Comparison of ENCODE assay signal across 19 mouse cellular contexts in the genomic region with DNA sequence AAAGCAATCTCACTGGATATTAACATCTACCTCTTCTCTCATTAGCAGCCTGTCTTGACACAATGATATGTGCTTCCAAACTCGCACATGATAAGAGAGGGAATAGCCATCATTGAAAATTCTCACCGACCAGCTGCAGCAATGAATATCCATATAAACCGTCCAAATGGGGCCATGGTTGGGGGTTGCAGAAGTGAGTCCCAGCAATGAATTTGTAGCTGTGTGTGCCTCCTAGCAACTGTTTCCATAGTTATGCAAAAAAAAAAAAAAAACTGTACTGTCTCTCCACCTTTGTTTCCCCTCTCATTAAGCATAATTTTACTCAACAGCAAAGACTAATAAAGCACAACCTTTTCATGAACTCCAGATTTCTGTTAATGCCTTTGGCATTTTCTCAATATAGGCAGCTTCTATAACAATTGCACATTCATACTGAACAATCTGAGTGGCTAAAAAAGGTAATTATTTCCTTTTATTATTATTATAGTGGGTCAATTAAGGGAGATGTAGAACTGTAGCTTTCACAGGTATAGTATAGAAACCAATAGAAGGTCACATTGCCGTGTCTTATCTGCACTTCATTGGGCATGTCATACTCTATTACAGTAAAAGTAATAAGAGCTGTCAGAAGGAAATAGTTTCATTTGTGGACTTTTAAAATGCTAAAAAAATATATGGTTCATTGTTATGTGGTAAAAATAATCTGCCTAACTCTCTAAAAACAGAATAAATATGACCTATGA.
DNase-seq lines count a peak whose midpoint lies in the region; ATAC-seq and TF ChIP-seq lines count a peak whose summit lies in the region.
"Had no signal": no experiment of that assay in that cellular context is flagged by ENCODE, and none has a peak within 500 bp of the region (broad histone marks: within the 10 kb centered on the region; RNA-seq: fewer than 3 reads in every experiment).

No protein-coding gene starts in this region.

- ATAC-seq in midbrain, embryonic 13.5 days: 0 out of 2 replicates have a peak, but pooled peaks have one; percentile 34
- ATAC-seq in midbrain, embryonic 11.5 days (ENCODE audit: low FRiP score): no peak
- peak; percentile 75 for ATAC-seq in forebrain, embryonic 12.5 days (ENCODE audit: low FRiP score)
- peak; percentile 81 for ATAC-seq in forebrain, embryonic 15.5 days (replicated peaks)
- ATAC-seq in midbrain, postnatal 0 days (ENCODE audit: low FRiP score): no peak

- 66% methylated on average over 4 of the region's 4 CpGs for WGBS in midbrain, embryonic 13.5 days
- WGBS in midbrain, embryonic 11.5 days: 77% methylated on average over 4 of the region's 4 CpGs
- WGBS in forebrain, embryonic 12.5 days: 55% methylated on average over 4 of the region's 4 CpGs
- 31% methylated on average over 4 of the region's 4 CpGs for WGBS in forebrain, embryonic 15.5 days
- 52% methylated on average over 4 of the region's 4 CpGs for WGBS in midbrain, postnatal 0 days
- WGBS in lung, adult 2 months: 73% methylated on average over 4 of the region's 4 CpGs

- no peaks in the 10 kb centered on the region for H3K27me3 ChIP-seq in midbrain, embryonic 13.5 days
- H3K27me3 ChIP-seq in midbrain, embryonic 11.5 days (ENCODE audit: control insufficient read depth, insufficient read depth, low read length): no peaks in the 10 kb centered on the region
- no peaks in the 10 kb centered on the region for H3K27me3 ChIP-seq in forebrain, embryonic 12.5 days
- H3K27me3 ChIP-seq in forebrain, embryonic 15.5 days: no peaks in the 10 kb centered on the region
- H3K27me3 ChIP-seq in midbrain, postnatal 0 days (ENCODE audit: insufficient read depth, low read length): no peaks in the 10 kb centered on the region
- H3K27me3 ChIP-seq: heart, embryonic 12.5 days; liver, embryonic 13.5 days; lung, embryonic 15.5 days; neural tube, embryonic 13.5 days had no signal

- H3K4me1 ChIP-seq in midbrain, embryonic 13.5 days (replicated peaks): no peaks in the 10 kb centered on the region
- H3K4me1 ChIP-seq in midbrain, embryonic 11.5 days (ENCODE audit: control insufficient read depth, insufficient read depth, low read length): no peaks in the 10 kb centered on the region
- H3K4me1 ChIP-seq in forebrain, embryonic 12.5 days: no peaks in the 10 kb centered on the region
- no peaks in the 10 kb centered on the region for H3K4me1 ChIP-seq in forebrain, embryonic 15.5 days
- no peaks in the 10 kb centered on the region for H3K4me1 ChIP-seq in midbrain, postnatal 0 days (ENCODE audit: insufficient read depth, low read length)
- H3K4me1 ChIP-seq in lung, adult 2 months (ENCODE audit: control insufficient read depth, insufficient read depth, low read length): no peaks in the 10 kb centered on the region
- H3K4me1 ChIP-seq: heart, embryonic 12.5 days; liver, embryonic 13.5 days; lung, embryonic 15.5 days; neural tube, embryonic 13.5 days had no signal

- no peak overlapping the region for H3K9ac ChIP-seq in midbrain, embryonic 13.5 days (replicated peaks)
- no peak overlapping the region for H3K9ac ChIP-seq in midbrain, embryonic 11.5 days (ENCODE audit: low read length)
- no peak overlapping the region for H3K9ac ChIP-seq in forebrain, embryonic 12.5 days
- H3K9ac ChIP-seq in forebrain, embryonic 15.5 days (replicated peaks): no peak overlapping the region
- H3K9ac ChIP-seq in midbrain, postnatal 0 days (replicated peaks; ENCODE audit: low read length, poor library complexity, severe bottlenecking): no peak overlapping the region
- H3K9ac ChIP-seq: heart, embryonic 12.5 days; liver, embryonic 13.5 days; lung, embryonic 15.5 days; neural tube, embryonic 13.5 days had no signal

- no peak for TF ChIP-seq CTCF in midbrain, postnatal 0 days (IDR thresholded peaks at IDR 0.05)
- no peak for TF ChIP-seq CTCF in lung, adult 2 months (IDR thresholded peaks at IDR 0.05; ENCODE audit: insufficient read depth, low read length)

- H3K4me3 ChIP-seq in midbrain, embryonic 13.5 days (replicated peaks): no peak overlapping the region
- H3K4me3 ChIP-seq in midbrain, embryonic 11.5 days (ENCODE audit: low read depth, low read length): no peak overlapping the region
- H3K4me3 ChIP-seq in forebrain, embryonic 12.5 days (replicated peaks): no peak overlapping the region
- H3K4me3 ChIP-seq in forebrain, embryonic 15.5 days: no peak overlapping the region
- no peak overlapping the region for H3K4me3 ChIP-seq in midbrain, postnatal 0 days (ENCODE audit: low read depth, low read length)
- no peak overlapping the region for H3K4me3 ChIP-seq in lung, adult 2 months (replicated peaks; ENCODE audit: extremely low read depth, low read depth, low read length)
- H3K4me3 ChIP-seq: heart, embryonic 12.5 days; left cerebral cortex, adult 2 months; liver, embryonic 13.5 days; lung, embryonic 15.5 days; neural tube, embryonic 13.5 days had no signal

- DNase-seq in midbrain, embryonic 11.5 days (ENCODE audit: low spot score, missing footprints): no peak
- peak; percentile 14 for DNase-seq in midbrain, postnatal 0 days (ENCODE audit: low spot score)
- no peak for DNase-seq in lung, adult 2 months
- no peak for DNase-seq in gastrocnemius, postnatal 4 days (ENCODE audit: low spot score in 2 of 2)
- DNase-seq: cerebellum, adult 8-10 months; heart, postnatal 14 days; kidney, adult 2 months; kidney, postnatal 25 days; liver, embryonic 13.5 days; lung, postnatal 4 days; right cerebral cortex, postnatal 25 days had no signal

- H3K4me2 ChIP-seq in midbrain, embryonic 13.5 days (replicated peaks): no peak overlapping the region
- H3K4me2 ChIP-seq in midbrain, embryonic 11.5 days: no peak overlapping the region
- no peak overlapping the region for H3K4me2 ChIP-seq in forebrain, embryonic 12.5 days
- no peak overlapping the region for H3K4me2 ChIP-seq in forebrain, embryonic 15.5 days (replicated peaks)
- H3K4me2 ChIP-seq in midbrain, postnatal 0 days (ENCODE audit: low read depth, low read length, poor library complexity, severe bottlenecking): no peak overlapping the region
- H3K4me2 ChIP-seq: heart, embryonic 12.5 days; liver, embryonic 13.5 days; lung, embryonic 15.5 days; neural tube, embryonic 13.5 days had no signal

- TF ChIP-seq POLR2A in lung, adult 2 months (IDR thresholded peaks at IDR 0.05; ENCODE audit: borderline replicate concordance, extremely low read depth, low read depth, low read length): no peak

- no peak overlapping the region for H3K27ac ChIP-seq in midbrain, embryonic 13.5 days
- H3K27ac ChIP-seq in midbrain, embryonic 11.5 days (ENCODE audit: low read depth, low read length): no peak overlapping the region
- no peak overlapping the region for H3K27ac ChIP-seq in forebrain, embryonic 12.5 days
- H3K27ac ChIP-seq in forebrain, embryonic 15.5 days (replicated peaks): no peak overlapping the region
- no peak overlapping the region for H3K27ac ChIP-seq in midbrain, postnatal 0 days (ENCODE audit: low read depth, low read length)
- H3K27ac ChIP-seq: left cerebral cortex, adult 2 months; liver, embryonic 13.5 days; lung, embryonic 15.5 days; neural tube, embryonic 13.5 days; stomach, postnatal 0 days had no signal

- H3K9me3 ChIP-seq in midbrain, embryonic 13.5 days: no peaks in the 10 kb centered on the region
- H3K9me3 ChIP-seq in midbrain, embryonic 11.5 days (ENCODE audit: control insufficient read depth, low read length): no peaks in the 10 kb centered on the region
- H3K9me3 ChIP-seq in forebrain, embryonic 12.5 days: no peaks in the 10 kb centered on the region
- no peaks in the 10 kb centered on the region for H3K9me3 ChIP-seq in forebrain, embryonic 15.5 days
- no peaks in the 10 kb centered on the region for H3K9me3 ChIP-seq in midbrain, postnatal 0 days (ENCODE audit: low read length)
- H3K9me3 ChIP-seq: heart, embryonic 12.5 days; liver, embryonic 13.5 days; lung, embryonic 15.5 days; neural tube, embryonic 13.5 days had no signal

- no peaks in the 10 kb centered on the region for H3K36me3 ChIP-seq in midbrain, embryonic 13.5 days
- no peaks in the 10 kb centered on the region for H3K36me3 ChIP-seq in midbrain, embryonic 11.5 days (ENCODE audit: control insufficient read depth, insufficient read depth, low read length)
- no peaks in the 10 kb centered on the region for H3K36me3 ChIP-seq in forebrain, embryonic 12.5 days (replicated peaks)
- H3K36me3 ChIP-seq in forebrain, embryonic 15.5 days: no peaks in the 10 kb centered on the region
- H3K36me3 ChIP-seq in midbrain, postnatal 0 days (ENCODE audit: insufficient read depth, low read length): no peaks in the 10 kb centered on the region
- H3K36me3 ChIP-seq: heart, embryonic 12.5 days; liver, embryonic 13.5 days; lung, embryonic 15.5 days; neural tube, embryonic 13.5 days had no signal

Comparison
In these comparisons a context has a peak if more than half of its experiments do, and no peak if none do; other contexts are left out.
1. ATAC-seq: peak in midbrain, embryonic 13.5 days (single experiment), forebrain, embryonic 12.5 days (single experiment) and forebrain, embryonic 15.5 days (single experiment); none in midbrain, embryonic 11.5 days (single experiment) and midbrain, postnatal 0 days (single experiment).